Mouse (Mus musculus): Measurements from ENCODE around the gene H2-DMb2. TPM values are rescaled to one million over a fixed set of nuclear protein-coding genes. Genes with fewer than 3 reads are reported as not detected.

The H2-DMb2 gene
- polyA plus RNA-seq, 2 experiments, result 0.13 to 0.58 TPM

DNA sequence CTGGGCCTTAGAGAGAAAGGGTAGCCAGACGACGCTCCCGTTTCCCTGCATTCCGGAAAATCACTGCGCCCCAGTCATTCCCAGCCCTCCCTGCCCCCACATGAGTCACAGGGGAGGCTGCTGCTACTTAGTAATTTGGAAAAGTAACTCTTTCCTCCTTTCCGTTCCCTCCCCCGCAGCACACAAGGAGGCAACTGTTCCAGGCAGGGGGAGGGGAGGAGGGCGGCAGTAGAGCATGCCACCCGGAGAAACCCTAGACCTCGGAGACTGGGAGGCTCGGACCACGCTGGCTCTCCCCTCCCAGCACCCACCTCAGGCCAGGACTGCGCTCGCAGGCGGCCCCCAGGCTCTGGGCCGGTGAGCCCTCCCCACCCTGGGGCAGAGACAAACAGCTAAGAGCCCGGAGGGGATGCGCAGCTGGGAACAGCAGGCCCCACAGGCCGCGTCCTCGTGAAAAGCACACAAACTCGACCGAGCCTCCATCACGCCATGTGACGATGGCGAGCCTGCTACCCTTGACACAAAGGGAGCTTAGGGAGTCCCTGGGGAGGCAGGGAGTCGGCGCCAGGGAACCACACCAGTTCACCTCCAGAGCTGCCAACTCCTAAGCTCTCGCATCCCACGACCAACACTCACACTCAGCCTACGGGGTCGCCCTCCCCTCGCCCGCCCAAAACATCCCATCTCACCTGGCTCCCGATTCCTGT lies 21.8 kb upstream of the H2-DMb2 start:
- peaks cover 16 to 22% of the 10 kb centered on the region in 2 experiments for H3K4me1 ChIP-seq (replicated peaks; ENCODE audit: control insufficient read depth in 2 of 2, insufficient read depth in 2 of 2, low read length in 1 of 2)

DNA sequence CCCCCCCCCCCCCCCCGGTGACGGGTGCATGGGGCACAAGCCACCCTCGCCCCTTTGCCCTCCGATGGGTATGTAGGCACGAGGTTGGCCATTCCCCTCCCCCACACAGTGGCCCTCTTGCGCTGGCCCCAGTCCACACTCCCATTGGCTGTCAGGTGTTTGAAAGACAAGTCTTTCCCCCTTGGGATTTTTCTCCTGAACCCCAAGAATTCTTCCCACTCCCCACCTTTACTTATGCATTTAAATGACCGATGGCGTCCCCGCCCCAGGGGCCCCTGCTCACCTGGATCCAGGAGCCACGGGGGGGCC lies 21.3 kb upstream of the H2-DMb2 start:
- 0% methylated on average over 8 of the region's 10 CpGs for WGBS (ENCODE audit: insufficient replicate concordance)
- Histone ChIP-seq H3K4me2 (ENCODE audit: low read depth) (peak overlapping the region; percentile 100), H3K9me3 (ENCODE audit: control insufficient read depth, low read length) (no peaks in the 10 kb centered on the region), H3K36me3 (replicated peaks; ENCODE audit: control insufficient read depth, insufficient read depth, low read depth) (peaks cover 20% of the 10 kb centered on the region), H3K4me1 (replicated peaks; ENCODE audit: control insufficient read depth in 2 of 2, insufficient read depth in 2 of 2, low read length in 1 of 2) (peaks cover 14 to 16% of the 10 kb centered on the region in 2 experiments), H3K27ac (peak overlapping the region; percentile 99), H3K9ac (replicated peaks) (peak overlapping the region; percentile 99), H3K27me3 (ENCODE audit: control insufficient read depth, insufficient read depth, low read length) (no peaks in the 10 kb centered on the region), H3K4me3 (ENCODE audit: insufficient read depth in 1 of 2, low read depth in 2 of 2, low read length in 2 of 2) (peak overlapping the region; percentile 88 to 96)
- ATAC-seq (ENCODE audit: insufficient read depth), result no peak
- peak in 1 of 3 experiments; percentile 55 for DNase-seq (ENCODE audit: low read depth in 3 of 3, low spot score in 3 of 3)
- TF ChIP-seq CTCF (IDR thresholded peaks at IDR 0.05; ENCODE audit: low read depth), result no peak
- no peak for TF ChIP-seq EP300 (IDR thresholded peaks at IDR 0.05; ENCODE audit: low read depth)

More for the DNA sequence above, 21.8 kb upstream of the H2-DMb2 start:
- DNase-seq (ENCODE audit: low read depth in 3 of 3, low spot score in 3 of 3) (peak in 1 of 3 experiments; percentile 48), ATAC-seq (ENCODE audit: insufficient read depth) (no peak)
- Histone ChIP-seq H3K9me3 (ENCODE audit: control insufficient read depth, low read length) (no peaks in the 10 kb centered on the region), H3K4me2 (ENCODE audit: low read depth) (peak overlapping the region; percentile 100), H3K4me3 (ENCODE audit: insufficient read depth in 1 of 2, low read depth in 2 of 2, low read length in 2 of 2) (peak overlapping the region; percentile 88 to 96), H3K9ac (replicated peaks) (peak overlapping the region; percentile 99), H3K27me3 (ENCODE audit: control insufficient read depth, insufficient read depth, low read length) (no peaks in the 10 kb centered on the region), H3K36me3 (replicated peaks; ENCODE audit: control insufficient read depth, insufficient read depth, low read depth) (peaks cover 25% of the 10 kb centered on the region), H3K27ac (peak overlapping the region; percentile 99)
- TF ChIP-seq CTCF (IDR thresholded peaks at IDR 0.05; ENCODE audit: low read depth) (no peak), EP300 (IDR thresholded peaks at IDR 0.05; ENCODE audit: low read depth) (no peak)
- WGBS (ENCODE audit: insufficient replicate concordance), result under 1% methylated on average over 34 of the region's 35 CpGs

DNA sequence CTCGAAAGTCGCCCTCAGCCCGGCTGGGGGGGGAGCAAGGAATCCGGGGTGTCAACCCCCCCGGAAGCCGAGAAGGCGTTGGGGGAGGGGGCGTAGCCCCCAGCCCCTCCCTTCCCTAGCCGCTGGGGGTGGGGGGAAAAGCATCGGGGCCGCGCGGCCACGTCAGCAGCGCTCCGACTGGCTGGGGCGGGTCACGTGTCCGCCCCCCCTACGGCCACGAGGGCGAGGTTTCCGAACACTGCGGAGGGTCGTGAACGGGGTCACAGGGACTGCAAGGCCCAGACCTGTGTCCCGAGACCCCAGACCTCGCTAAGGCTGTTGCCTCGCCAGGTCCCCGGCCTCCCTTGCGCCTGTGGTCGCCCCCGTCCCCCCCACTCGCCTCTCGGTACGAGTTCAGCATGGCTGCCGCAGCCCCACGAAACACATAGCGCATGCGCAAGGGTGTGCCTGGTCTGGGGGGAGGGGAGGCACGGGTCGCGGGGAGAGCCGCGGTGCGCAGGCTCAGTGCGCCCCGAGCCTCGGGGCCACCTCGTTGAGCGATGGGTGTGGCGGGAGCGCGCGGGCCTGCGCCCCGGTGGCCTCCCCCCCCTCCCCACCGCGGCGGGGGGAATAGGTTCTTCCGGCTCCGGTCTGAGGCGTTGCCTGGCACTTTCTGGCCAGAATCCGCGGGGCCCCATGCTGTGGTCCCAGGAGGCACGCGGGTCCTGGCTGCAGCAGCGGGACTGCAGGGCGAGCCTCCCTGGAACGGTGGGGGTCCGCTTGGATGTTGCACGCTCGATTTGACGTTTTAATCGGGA lies 20.7 kb upstream of the H2-DMb2 start, which contains the start of gene Brd2:
TSS of gene Brd2 (minus strand) at position 447 of the 797 bp plus-strand sequence.
- ATAC-seq (ENCODE audit: insufficient read depth), result peak; percentile 56
- peak within 1 kb of the TSS; percentile 88 to 96 for H3K4me3 ChIP-seq (ENCODE audit: insufficient read depth in 1 of 2, low read depth in 2 of 2, low read length in 2 of 2)
- H3K27ac ChIP-seq, result peak within 1 kb of the TSS; percentile 99
- H3K9me3 ChIP-seq (ENCODE audit: control insufficient read depth, low read length), result no peaks in the 10 kb centered on the region
- WGBS (ENCODE audit: insufficient replicate concordance), result under 1% methylated on average over 75 of the region's 75 CpGs
- peaks cover 14 to 15% of the 10 kb centered on the region in 2 experiments for H3K4me1 ChIP-seq (replicated peaks; ENCODE audit: control insufficient read depth in 2 of 2, insufficient read depth in 2 of 2, low read length in 1 of 2)
- H3K36me3 ChIP-seq (replicated peaks; ENCODE audit: control insufficient read depth, insufficient read depth, low read depth), result peaks cover 14% of the 10 kb centered on the region
- H3K4me2 ChIP-seq (ENCODE audit: low read depth), result peak within 1 kb of the TSS; percentile 100
- no peaks in the 10 kb centered on the region for H3K27me3 ChIP-seq (ENCODE audit: control insufficient read depth, insufficient read depth, low read length)
- peak; percentile 85 to 92 (median 87) for DNase-seq (ENCODE audit: low read depth in 3 of 3, low spot score in 3 of 3)
- TF ChIP-seq EP300 (IDR thresholded peaks at IDR 0.05; ENCODE audit: low read depth) (no peak; the same call in 1 of the 2 replicates), CTCF (IDR thresholded peaks at IDR 0.05; ENCODE audit: low read depth) (no peak)
- peak within 1 kb of the TSS; percentile 99 for H3K9ac ChIP-seq (replicated peaks)

DNA sequence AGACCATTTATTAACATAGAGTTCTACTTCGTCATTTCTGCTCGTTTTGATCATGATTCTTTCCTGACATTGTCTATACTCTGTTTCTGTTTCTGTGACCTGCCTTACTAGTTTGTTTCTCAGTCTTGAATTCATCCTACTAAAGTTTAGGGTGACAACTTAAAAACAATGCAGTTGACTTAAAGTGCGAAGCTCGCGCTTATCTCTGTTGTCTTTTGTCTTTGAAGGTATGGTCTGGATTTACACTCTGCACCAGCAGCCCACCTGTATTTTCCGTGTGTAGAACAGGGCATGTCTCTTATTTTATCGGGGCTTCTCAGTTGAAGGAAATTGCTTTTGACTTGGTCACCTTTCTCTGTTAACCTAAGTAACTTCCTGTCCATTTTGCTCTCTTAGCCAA lies 20.0 kb upstream of the H2-DMb2 start:
- ATAC-seq (ENCODE audit: insufficient read depth) (no peak), DNase-seq (ENCODE audit: low read depth in 3 of 3, low spot score in 3 of 3) (no peak)
- no peak for TF ChIP-seq CTCF (IDR thresholded peaks at IDR 0.05; ENCODE audit: low read depth)
- no peak for TF ChIP-seq EP300 (IDR thresholded peaks at IDR 0.05; ENCODE audit: low read depth)
- H3K4me1 ChIP-seq (replicated peaks; ENCODE audit: control insufficient read depth in 2 of 2, insufficient read depth in 2 of 2, low read length in 1 of 2), result peaks cover 17 to 20% of the 10 kb centered on the region in 2 experiments
- peak overlapping the region; percentile 76 for H3K27ac ChIP-seq
- peak overlapping the region; percentile 99 for H3K9ac ChIP-seq (replicated peaks)
- H3K9me3 ChIP-seq (ENCODE audit: control insufficient read depth, low read length), result no peaks in the 10 kb centered on the region
- H3K27me3 ChIP-seq (ENCODE audit: control insufficient read depth, insufficient read depth, low read length), result no peaks in the 10 kb centered on the region
- peak overlapping the region; percentile 100 for H3K4me2 ChIP-seq (ENCODE audit: low read depth)
- peaks cover 7% of the 10 kb centered on the region for H3K36me3 ChIP-seq (replicated peaks; ENCODE audit: control insufficient read depth, insufficient read depth, low read depth)
- WGBS (ENCODE audit: insufficient replicate concordance), result 1% methylated on average over 7 of the region's 7 CpGs
- H3K4me3 ChIP-seq (ENCODE audit: insufficient read depth in 1 of 2, low read depth in 2 of 2, low read length in 2 of 2), result peak overlapping the region; percentile 88 to 96

DNA sequence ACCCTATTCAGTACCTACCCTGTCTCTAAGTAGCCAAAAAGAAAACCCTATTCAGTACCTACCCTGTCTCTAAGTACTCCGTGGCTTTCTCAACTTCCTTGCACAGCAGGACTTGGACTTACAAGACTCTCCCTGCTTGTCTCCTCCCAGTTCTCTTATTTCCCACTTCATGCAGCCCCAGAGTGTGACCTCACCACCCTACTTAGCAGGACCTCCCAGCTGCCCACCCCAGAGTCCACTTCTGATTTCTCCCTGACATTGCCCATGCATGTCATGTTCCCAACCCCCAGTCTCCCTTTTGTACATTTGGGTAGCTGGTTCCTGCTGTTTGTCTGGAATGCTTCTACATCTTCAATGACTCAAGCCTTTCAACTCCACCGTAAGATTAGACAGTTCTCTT lies 19.6 kb upstream of the H2-DMb2 start:
- Histone ChIP-seq H3K4me1 (replicated peaks; ENCODE audit: control insufficient read depth in 2 of 2, insufficient read depth in 2 of 2, low read length in 1 of 2) (peaks cover 19 to 20% of the 10 kb centered on the region in 2 experiments), H3K27me3 (ENCODE audit: control insufficient read depth, insufficient read depth, low read length) (no peaks in the 10 kb centered on the region; the same call in 1 of the 2 replicates), H3K4me2 (ENCODE audit: low read depth) (peak overlapping the region; percentile 100), H3K36me3 (replicated peaks; ENCODE audit: control insufficient read depth, insufficient read depth, low read depth) (peaks cover 4% of the 10 kb centered on the region), H3K9me3 (ENCODE audit: control insufficient read depth, low read length) (no peaks in the 10 kb centered on the region), H3K27ac (peak overlapping the region; percentile 76), H3K9ac (replicated peaks) (peak overlapping the region; percentile 99), H3K4me3 (ENCODE audit: insufficient read depth in 1 of 2, low read depth in 2 of 2, low read length in 2 of 2) (peak overlapping the region; percentile 88 to 96)
- no peak for TF ChIP-seq EP300 (IDR thresholded peaks at IDR 0.05; ENCODE audit: low read depth)
- no peak for TF ChIP-seq CTCF (IDR thresholded peaks at IDR 0.05; ENCODE audit: low read depth)
- DNase-seq (ENCODE audit: low read depth in 3 of 3, low spot score in 3 of 3) (no peak), ATAC-seq (ENCODE audit: insufficient read depth) (no peak)
- 19% methylated on average over 2 of the region's 2 CpGs for WGBS (ENCODE audit: insufficient replicate concordance)
